Mouse (Mus musculus): Measurements from ENCODE around the gene Lims1.

The Lims1 gene

GRCm38 (mm10) chr10:58386997-58387396 is 63.7 kb downstream of the Lims1 start:
- DNase-seq: no peak

DNA sequence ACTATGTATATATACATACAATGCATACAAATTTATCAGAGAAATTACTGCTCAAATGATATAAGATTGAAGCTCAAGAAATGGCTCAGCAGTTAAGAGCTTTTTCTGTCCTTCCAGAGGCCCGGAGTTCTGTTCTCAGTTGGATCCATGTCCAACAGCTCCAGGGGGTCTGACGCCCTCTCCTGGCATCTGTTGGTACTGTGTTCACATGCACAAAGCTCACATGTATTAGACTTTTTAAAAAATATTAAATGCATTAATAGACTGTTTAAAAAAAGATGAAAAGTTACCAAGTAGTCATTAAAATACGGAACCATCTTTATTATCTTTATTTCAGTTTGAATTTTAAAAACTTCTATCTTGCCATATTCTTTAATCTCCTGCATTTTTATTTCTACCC is 65.4 kb downstream of the Lims1 start:
- DNase-seq: no peak

- no peak for DNase-seq
Observed at GRCm38 (mm10) chr10:58389151-58389550, 65.9 kb downstream of the Lims1 start.

- no peak for DNase-seq
Observed at GRCm38 (mm10) chr10:58392435-58392834, 69.2 kb downstream of the Lims1 start.

DNA sequence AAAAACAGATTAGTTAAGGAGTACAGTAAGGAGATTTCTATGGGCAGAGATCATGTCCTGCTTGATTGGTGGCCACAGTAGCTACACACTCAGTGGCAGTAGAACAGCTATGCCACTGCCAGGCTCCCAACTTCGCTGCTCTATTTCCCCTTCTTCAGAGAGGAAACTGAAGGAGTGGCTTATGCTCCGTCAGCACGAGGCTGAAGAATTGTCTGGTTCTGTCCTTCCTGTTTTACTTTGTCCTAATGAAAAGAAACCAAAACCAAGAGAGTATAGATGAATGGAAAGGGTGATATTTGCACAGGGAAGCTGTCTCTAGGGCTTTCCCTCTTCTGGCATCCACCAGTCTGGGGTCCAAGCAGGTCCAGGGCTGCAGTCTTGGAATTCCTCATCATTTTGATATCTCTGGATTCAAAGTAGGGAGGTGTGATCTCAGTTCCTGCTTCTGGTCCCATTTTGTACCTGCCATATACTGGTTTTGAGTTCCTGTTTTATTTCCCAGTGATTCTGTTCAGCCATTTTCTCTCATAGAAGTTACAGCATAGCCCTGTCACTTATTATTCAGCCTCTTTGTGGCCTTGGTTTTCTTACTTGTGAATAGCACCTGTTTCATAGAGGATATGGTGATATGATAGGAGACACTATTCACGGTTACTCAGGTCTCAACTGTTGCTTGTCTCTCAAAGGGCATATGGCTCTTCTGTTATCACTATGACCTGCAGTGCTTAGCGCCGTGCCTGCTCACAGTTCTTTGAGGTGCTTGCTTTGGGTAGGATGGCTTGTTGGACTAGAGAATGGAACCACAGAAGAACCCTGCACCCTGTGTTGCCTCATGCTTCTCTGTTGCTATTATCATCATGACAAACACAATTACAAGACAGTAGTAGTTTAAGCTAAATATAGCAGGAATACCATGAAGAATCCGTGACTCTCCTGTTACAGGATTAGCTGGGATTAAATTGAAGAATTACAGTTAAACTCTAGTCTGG is 70.1 kb downstream of the Lims1 start:
- DNase-seq: no peak

DNA sequence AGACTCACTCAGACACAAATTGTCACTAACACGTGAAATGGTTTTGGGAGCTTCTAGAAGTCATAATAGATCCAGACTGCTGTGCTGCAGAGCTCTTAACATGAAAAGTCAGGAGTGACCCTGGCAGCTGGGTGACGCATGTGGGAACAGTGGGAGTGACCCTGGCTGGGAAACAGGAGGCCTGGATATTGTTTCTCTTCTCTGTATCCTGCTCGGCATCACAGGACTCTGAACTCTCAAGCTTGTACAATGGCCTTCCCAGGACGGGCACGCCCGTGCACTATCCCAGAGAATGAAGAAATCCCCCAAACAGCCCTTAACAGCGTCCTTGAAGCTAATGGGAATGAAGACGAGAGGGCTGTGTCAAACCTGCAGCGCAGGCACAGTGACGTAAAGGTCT is 70.9 kb downstream of the Lims1 start:
- no peak for DNase-seq

DNA sequence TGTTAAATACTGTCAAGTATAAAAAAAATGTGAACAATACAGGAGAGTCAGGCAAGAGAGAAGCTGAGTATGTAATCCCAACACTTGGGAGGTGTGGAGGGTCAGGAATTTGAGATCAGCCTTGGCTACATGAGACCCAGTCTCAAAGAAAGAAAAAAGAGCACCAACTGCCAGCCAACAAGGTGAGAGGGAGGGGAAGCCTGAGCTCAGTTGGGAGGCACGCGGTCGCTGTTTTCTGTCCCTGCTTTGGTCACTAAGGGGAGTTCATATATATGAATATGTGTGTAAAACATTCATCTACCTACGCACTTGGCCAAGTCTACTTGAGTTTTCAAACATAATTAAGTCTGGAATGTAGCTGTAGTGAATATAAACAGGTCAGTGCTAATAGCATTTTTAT is 72.0 kb downstream of the Lims1 start:
- no peak for DNase-seq

- no peak for DNase-seq
Observed at GRCm38 (mm10) chr10:58395723-58396122, 72.5 kb downstream of the Lims1 start.

GRCm38 (mm10) chr10:58396600-58396999 is 73.3 kb downstream of the Lims1 start:
- DNase-seq: no peak

DNA sequence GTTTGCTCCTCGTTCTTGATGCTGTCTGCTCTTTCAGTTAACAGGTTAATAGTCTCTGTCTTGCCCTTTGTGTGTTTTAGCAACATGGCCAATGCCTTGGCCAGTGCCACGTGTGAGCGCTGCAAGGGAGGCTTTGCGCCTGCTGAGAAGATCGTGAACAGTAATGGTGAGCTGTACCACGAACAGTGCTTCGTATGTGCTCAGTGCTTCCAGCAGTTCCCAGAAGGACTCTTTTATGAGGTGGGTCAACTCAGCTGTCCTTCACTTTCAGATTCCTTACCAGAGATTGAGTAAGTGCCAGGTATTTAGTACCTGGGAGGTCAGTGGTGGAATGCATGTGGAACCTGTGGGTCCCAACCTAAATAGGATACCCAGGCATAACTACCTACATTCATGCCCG is 75.7 kb downstream of the Lims1 start:
- no peak for DNase-seq

DNA sequence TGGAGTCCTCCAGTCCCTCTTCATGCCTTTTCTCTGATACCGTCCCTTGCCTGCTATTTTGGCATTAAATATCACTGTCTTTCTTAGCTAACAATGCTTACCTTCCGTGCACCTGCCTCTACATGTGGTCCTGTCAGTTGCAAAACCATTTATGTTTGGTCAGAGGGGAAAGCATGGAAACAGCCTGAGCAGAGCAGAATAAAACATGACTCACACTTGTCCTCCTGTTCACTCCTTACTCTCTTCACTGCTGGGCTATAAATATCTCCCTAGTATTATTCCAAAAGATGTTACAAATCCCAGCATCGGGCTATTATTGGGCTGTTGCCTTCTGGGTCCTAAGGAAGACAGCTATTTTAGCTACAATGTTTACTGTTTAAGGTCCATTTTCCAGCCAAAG is 78.6 kb downstream of the Lims1 start:
- DNase-seq: no peak

DNA sequence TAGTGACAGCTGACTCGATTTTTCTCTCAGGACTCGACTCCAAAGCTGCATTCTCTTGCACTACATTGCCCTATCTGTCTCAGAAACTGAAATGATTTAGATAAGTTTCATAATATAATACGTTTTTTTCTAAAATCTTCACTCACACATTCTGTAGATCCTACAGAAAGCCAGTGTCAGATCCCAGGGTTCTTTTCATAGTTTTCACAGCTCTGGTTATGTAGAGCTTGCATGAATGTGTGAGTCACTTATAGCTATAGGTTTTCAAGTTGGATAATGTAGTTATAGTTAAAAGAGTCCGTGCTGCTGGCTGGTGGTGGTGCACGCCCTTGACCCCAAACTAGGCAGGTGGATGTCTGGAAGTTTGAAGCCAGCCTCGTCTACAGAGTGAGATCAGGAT is 81.4 kb downstream of the Lims1 start:
- DNase-seq: no peak

DNA sequence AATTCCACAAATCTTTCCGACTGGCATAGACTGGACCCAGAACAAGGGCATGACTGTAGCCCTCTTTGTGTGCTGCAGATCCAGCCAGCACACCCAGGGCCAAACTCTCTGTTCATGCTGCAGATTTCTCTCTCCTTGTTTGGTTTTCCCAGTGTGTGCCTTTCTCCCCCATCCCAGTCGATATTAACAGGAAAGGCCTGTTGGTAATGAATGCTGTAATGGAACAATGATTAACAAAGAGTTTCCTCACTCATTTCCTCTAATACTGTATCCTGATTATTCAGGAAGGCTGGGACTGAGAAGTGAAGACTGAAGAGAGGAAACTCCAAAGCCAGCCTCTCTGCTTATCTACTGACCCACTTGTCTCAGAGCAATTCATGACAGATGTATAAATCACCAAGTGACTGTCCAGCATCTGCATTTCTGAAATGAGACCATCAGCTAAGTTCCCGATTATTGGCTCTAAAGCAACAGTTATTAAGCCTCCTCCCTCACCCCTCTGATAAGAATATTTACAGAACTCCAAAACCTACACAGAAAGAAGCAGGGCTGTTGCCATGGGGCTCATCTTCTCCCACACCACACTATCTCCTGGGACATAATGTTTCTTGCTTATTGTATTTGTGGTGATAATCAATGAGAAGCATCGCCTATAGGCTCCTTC is 82.2 kb downstream of the Lims1 start:
- DNase-seq: no peak

- DNase-seq: no peak
Observed at GRCm38 (mm10) chr10:58405949-58406305, 82.7 kb downstream of the Lims1 start.

- DNase-seq: no peak
Observed at GRCm38 (mm10) chr10:58412331-58412730, 89.1 kb downstream of the Lims1 start.

DNA sequence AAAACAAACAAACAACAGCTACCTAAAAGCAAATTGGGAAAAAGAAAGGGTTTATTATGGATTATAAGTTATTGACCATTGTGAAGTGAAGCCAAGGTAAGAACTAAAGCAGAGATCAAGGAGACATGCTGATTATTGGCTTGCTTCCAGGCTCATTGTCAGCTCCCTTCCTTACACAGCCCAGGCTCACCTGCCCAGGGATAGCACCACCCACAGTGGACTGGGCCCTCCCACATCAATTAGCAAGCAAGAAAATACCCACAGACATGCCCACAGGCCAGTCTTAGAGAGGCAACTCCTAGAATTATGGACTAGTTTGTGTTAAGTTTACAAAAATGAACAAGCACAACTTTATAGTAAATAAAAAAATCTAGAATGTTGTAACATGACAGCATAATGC is 89.6 kb downstream of the Lims1 start:
- no peak for DNase-seq

DNA sequence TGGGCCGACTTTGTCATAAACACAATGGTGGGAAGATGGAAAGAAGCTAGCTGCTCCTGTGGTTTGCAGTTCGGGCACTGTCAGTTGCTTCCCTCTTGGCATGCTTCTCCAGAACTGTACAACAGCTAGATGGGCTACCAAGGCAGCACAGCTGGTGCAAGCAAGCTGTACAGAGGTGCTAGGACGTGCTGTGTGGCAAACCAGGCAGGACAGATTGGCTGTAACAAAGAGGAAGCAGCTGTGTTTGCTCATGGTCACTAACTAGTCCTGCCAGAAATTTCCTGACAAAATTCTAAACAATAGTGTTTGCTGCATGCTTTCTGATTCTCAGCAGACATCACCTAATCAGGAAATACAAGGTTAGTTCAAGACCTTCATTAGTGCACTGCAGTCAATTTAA is 93.4 kb downstream of the Lims1 start:
- no peak for DNase-seq

DNA sequence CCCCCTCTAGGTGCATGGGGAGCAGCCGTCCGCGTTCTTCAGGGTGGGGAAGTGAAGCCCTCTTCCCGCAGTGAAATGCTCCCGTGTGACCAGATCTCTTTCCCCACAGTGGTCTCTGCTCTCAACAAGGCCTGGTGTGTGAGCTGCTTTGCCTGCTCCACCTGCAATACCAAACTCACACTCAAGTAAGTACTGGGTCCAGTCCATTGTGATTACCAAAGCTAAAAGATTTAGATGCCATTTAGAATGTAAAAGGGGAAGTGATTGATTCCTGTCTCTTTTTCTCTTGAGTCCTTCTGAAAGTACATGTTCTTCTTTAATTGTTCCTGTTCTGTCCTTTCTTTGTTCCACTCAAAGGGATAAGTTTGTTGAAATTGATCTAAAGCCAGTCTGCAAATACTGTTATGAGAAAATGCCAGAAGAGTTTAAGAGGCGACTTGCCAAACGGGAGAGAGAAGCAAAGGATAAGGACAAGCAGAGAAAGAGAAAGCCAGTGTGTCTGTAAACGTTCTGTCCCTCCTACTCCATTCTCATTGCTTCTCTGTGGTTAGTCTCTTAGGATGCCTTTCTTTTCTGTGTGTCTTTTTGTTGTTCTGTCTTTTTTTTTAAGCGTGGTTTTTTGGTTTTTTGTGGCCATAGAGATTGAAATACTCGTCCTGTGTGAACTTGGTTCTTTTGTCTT is 95.2 kb downstream of the Lims1 start:
- no peak for DNase-seq

GRCm38 (mm10) chr10:58427930-58428329 is 104.7 kb downstream of the Lims1 start:
- no peak for DNase-seq

DNA sequence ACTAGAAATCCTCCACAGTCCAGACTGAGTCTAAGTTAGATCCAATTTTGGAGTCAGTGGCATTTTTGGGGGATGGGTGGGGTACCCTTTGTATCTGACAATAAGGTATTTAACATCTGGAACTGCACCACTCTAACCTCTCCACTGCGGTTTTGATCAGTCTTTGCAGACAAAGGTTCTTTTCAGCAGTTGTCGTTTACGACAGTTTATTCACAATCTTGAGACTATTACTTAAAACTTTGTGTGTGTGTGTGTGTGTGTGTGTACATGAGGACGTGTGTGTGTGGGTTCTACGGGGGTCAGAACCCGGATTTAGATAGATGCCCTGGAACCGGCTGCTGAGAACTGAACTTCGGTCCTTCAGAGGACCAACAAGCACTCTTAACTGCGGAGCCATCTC is 122.6 kb downstream of the Lims1 start:
- peak; percentile 42 for DNase-seq

GRCm38 (mm10) chr10:58446384-58447279 is 123.4 kb downstream of the Lims1 start, which contains the start of gene Ranbp2:
Gene Ranbp2, plus strand, starts transcription at chr10:58446920.
- peak; percentile 98 for DNase-seq

DNA sequence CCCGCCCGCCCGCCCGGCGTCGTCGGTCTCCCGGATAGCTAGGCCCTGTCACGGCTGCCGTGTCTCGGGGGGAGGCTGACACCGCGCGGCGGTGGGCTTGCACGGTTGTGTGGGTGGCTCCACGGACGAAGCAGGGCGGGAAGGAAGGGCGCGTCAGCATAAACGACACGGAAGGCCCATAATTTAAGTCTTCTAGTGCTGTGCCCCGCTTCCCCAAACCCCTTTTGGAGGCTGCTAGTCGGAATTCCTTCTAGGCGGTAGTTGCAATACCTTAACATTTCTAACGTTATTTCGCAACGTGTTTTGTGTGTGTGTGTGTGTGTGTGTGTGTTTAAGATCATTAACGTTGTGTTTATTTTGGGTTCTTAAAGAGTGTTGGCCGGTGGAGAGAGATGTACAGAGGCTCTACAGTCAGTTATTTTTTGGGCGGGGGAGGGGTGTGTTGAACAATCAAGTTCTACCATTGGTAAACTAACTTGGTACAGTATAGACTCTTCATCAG is 124.1 kb downstream of the Lims1 start:
- DNase-seq: no peak
